Mouse (Mus musculus) lung, embryonic 14.5 days (tissue): ENCODE data around the gene Hist1h2ai. TPM values are rescaled to one million over a fixed set of nuclear protein-coding genes. Genes with fewer than 3 reads are reported as not detected.
"Not testable (repeated sequence)": the region's sequence is repeated elsewhere in the genome, so short reads cannot be mapped to it uniquely, and the experiment has no call there.

Experiments
- ATAC-seq: fragments of 200-750 bp; cut with Nextera tagmentation; 2 replicates; pipeline ENCODE4 v1.8.0; 2017; ENCODE audit warnings: mild to moderate bottlenecking, moderate TSS enrichment, moderate library complexity; ENCODE audit not compliant: insufficient read depth
- DNase-seq: peaks from one replicate; pipeline ENCODE4 v3.0.0-alpha.2; 2015
- H3K27ac ChIP-seq: fragments of 300-500 bp; sonication (generic); 2 replicates; pipeline ENCODE4 v1.5.1; 2014; ENCODE audit warnings: low read depth, mild to moderate bottlenecking, moderate library complexity
- H3K27me3 ChIP-seq: fragments of 300-500 bp; sonication (generic); 2 replicates; pipeline ENCODE4 v1.6.1; 2014; ENCODE audit warnings: low read length, control low read depth; ENCODE audit not compliant: insufficient read depth
- H3K36me3 ChIP-seq: fragments of 300-500 bp; sonication (generic); 2 replicates; pipeline ENCODE4 v1.6.1; 2014; ENCODE audit warnings: control low read depth; ENCODE audit not compliant: insufficient read depth
- H3K4me1 ChIP-seq: fragments of 300-500 bp; sonication (generic); 2 replicates; pipeline ENCODE4 v1.6.1; 2014; ENCODE audit warnings: antibody characterized with exemption, control low read depth; ENCODE audit not compliant: insufficient read depth
- H3K4me2 ChIP-seq: fragments of 300-500 bp; sonication (generic); 2 replicates; pipeline ENCODE4 v1.6.1; 2014; ENCODE audit warnings: mild to moderate bottlenecking
- H3K4me3 ChIP-seq: fragments of 300-500 bp; sonication (generic); 2 replicates; pipeline ENCODE4 v1.5.1; 2014; ENCODE audit warnings: low read depth, low read length
- H3K9ac ChIP-seq: fragments of 300-500 bp; sonication (generic); 2 replicates; pipeline ENCODE4 v1.6.1; 2014
- H3K9me3 ChIP-seq: fragments of 300-500 bp; sonication (generic); 2 replicates; pipeline ENCODE4 v1.6.1; 2016; ENCODE audit warnings: low read depth, low read length, control low read depth
- CTCF ChIP-seq: IDR thresholded peaks from 2 replicates; pipeline ENCODE4 v1.5.1; 2016; ENCODE audit warnings: antibody characterized with exemption, low read depth
- WGBS: fragments of 180-500 bp; shearing (Covaris S2); extraction: QIAGEN DNeasy Blood & Tissue Kit; methylation state at CpG from one replicate; pipeline ENCODE4 v1.1.7; 2014; 5-methylcytosine and 5-hydroxymethylcytosine counted together
- polyA plus RNA-seq: library from polyadenylated mRNA; unstranded; fragments of >200 nt; fragmentation: Nextera tagmentation; extraction: Ambion mirVana; gene quantifications from 2 replicates; pipeline ENCODE4 v1.2.1, GENCODE M21; 2014

Hist1h2ai gene
- polyA plus RNA-seq, 1 experiment from 2014 or later, result 42.9 TPM

DNA sequence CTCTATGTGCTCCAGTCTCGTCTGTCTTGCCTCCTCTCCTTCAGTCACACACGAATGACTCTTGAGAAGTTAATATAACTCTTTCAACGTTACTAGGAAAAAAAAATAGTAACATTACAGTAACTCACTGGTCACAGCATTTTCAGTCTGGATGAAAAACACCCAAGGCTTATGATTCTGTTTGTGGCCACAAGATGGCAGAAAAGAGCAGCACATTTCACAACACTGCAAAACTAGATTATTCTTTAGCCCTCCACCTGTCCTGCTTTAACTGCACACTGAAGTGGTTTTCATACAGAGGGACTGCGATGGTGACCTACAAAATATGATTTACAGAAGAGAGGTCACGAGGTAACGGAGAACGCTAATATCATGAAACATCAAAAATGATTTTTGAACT lies 1.5 kb upstream of the Hist1h2ai start:
- Histone ChIP-seq H3K9me3 (no peaks in the 10 kb centered on the region), H3K9ac (peak overlapping the region; percentile 55), H3K4me3 (peak overlapping the region; percentile 33), H3K27me3 (no peaks in the 10 kb centered on the region), H3K36me3 (no peaks in the 10 kb centered on the region), H3K27ac (peak overlapping the region; percentile 98), H3K4me2 (peak overlapping the region; percentile 86), H3K4me1 (peaks cover 4% of the 10 kb centered on the region)
- ATAC-seq (no peak), DNase-seq (peak; percentile 90)
- under 1% methylated on average over 7 of the region's 7 CpGs for WGBS
- peak; percentile 86 for TF ChIP-seq CTCF

DNA sequence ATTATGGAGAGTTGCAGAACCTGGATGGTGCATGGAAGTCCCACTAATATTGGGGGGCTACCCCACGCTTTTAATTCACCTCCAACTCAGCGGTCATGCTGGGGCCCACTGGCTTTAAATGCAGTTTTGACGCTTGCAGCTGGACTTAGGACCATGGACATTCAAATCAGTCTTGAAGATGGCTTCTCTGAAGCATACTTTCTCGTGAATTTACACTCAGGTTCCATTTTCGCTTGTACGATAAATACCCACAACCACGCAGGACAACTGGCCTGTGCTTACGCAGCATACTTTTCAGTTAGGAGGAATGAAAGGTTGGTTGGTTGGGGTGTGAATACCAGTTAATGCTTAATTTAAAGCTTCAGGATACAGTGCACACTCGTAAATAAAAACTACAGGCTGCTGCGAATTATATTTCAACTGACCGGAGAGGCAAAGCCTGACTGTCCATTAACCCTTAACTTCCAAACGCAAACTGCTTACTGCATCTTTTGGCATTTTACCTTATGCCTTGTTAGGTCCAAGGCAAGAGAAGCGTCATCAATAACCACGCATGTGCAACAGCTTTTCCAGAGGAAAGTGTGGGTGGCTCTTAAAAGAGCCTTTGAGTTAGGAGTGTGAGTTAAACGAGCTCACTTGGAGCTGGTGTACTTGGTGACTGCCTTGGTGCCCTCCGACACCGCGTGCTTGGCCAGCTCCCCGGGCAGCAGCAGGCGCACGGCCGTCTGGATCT lies 925 bp upstream of the Hist1h2ai start:
- TF ChIP-seq CTCF, result no peak
- ATAC-seq, result no peak
- DNase-seq, result peak; percentile 64
- Histone ChIP-seq H3K27ac (peak overlapping the region; percentile 98), H3K9me3 (no peaks in the 10 kb centered on the region), H3K36me3 (no peaks in the 10 kb centered on the region), H3K4me2 (peak overlapping the region; percentile 86), H3K4me1 (peaks cover 4% of the 10 kb centered on the region), H3K9ac (peak overlapping the region; percentile 55), H3K4me3 (peak overlapping the region; percentile 33), H3K27me3 (no peaks in the 10 kb centered on the region)
- WGBS, result under 1% methylated on average over 19 of the region's 22 CpGs

DNA sequence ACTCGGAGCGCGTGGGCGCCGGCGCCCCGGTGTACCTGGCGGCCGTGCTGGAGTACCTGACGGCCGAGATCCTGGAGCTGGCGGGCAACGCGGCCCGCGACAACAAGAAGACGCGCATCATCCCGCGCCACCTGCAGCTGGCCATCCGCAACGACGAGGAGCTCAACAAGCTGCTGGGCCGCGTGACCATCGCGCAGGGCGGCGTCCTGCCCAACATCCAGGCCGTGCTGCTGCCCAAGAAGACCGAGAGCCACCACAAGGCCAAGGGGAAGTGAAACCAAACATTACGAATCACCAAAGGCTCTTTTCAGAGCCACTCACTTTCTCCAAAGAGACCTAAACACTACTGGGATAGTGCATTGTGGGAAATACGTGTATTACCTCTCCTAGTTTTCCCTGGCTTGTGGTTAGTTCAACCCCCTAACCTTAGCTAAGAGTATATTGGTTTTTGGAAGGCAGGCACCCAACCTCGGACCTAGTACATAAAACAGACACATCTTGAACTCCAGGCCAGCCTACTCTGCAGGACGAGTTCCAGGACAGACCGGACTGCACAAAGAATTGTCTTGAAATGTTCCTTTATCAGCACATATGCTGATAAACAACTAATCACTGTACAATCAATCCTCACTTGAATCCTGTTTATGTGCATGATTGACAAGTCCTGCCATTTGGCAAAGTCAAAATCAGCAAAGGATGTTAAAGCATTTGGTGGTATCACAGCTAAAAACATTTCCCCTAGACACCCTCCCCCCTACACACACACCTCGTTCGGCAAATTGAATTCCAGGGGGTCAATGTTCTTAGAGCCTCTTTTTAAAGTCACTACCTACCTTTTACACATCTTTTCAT lies 544 bp downstream of the Hist1h2ai start:
- under 1% methylated on average over 9 of the region's 38 CpGs for WGBS
- ATAC-seq, result peak; percentile 4; the same call in 1 of the 2 replicates
- H3K4me2 ChIP-seq, result peak overlapping the region; percentile 86
- not testable (repeated sequence) for H3K4me1 ChIP-seq, H3K27me3 ChIP-seq, H3K9me3 ChIP-seq, H3K36me3 ChIP-seq
- H3K27ac ChIP-seq, result peak overlapping the region; percentile 98
- H3K9ac ChIP-seq, result peak overlapping the region; percentile 81
- DNase-seq, result peak; percentile 76
- peak overlapping the region; percentile 47 for H3K4me3 ChIP-seq

DNA sequence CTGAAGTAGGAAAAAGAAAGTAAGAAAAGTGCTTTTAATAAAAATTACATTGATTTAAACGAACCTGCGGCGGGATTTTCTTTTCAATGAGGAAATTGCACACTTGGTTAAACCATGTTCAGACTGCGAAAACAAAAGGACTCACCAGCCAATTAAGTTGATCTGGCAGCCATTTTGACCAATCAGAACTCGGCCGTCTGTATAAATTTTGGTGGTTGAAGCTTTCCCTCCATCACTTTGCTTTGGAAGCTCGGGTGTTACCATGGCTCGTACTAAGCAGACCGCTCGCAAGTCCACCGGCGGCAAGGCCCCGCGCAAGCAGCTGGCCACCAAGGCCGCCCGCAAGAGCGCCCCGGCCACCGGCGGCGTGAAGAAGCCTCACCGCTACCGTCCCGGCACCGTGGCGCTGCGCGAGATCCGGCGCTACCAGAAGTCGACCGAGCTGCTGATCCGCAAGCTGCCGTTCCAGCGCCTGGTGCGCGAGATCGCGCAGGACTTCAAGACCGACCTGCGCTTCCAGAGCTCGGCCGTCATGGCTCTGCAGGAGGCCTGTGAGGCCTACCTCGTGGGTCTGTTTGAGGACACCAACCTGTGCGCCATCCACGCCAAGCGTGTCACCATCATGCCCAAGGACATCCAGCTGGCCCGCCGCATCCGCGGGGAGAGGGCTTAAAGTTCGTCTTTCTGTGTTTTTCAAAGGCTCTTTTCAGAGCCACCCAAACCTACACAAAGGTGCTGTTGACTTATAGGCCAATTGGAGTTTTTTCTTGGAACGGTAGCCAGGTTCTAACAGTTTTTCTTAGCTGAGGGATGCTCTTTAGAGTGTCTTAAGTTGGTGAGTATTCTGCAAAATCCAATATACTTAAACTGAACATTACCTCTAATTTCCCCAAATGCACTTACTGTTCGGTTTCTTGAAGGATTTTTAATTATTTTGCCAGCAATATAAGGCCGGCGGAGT lies 1.5 kb downstream of the Hist1h2ai start, which contains the start of gene Hist1h3h:
Gene Hist1h3h (plus strand): TSS at position 263 of the 961 bp plus-strand sequence.
- H3K9me3 ChIP-seq, H3K27me3 ChIP-seq, H3K36me3 ChIP-seq, H3K4me1 ChIP-seq: not testable (repeated sequence)
- H3K9ac ChIP-seq, result peak within 1 kb of the TSS; percentile 81
- DNase-seq (peak; percentile 98), ATAC-seq (peak; percentile 31)
- peak within 1 kb of the TSS; percentile 47 for H3K4me3 ChIP-seq
- peak within 1 kb of the TSS; percentile 86 for H3K4me2 ChIP-seq
- WGBS, result under 1% methylated on average over 26 of the region's 56 CpGs
- H3K27ac ChIP-seq, result peak within 1 kb of the TSS; percentile 98

DNA sequence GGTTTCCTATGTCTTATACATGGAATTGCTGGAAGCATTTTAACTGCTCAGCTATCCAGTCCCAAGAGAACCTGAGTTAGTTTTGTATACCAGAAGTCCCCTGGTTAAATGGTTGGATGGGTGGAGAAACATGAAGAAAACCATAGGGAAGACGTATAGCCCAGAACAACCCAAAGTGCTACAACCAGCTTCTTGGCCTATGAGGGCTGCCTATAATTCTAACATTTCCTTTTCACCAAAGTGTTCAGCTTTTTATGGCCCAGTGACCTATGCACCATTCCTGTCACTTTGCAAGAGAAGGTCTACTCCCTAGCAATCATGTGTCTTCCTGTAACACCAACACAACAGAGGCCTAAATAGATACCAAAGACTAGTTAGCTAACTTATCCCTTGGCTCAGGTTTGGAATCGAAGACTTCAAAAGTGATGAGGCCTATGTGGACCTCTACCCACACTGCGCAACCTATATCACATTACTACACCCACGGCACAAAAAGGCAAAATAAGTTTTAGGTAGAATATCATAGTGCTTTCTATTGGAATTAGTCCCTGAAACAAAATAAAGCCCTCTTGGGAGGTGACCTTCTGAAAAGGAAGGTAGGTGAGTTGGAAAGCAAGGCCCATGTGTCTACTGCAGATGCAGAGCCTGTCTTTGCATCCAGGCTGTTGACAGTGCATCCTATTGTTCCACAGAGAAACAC lies 2.3 kb downstream of the Hist1h2ai start:
- ATAC-seq (no peak), DNase-seq (peak; percentile 57)
- no peak for TF ChIP-seq CTCF
- 46% methylated on average over 4 of the region's 4 CpGs for WGBS
- Histone ChIP-seq H3K9ac (peak overlapping the region; percentile 80), H3K4me2 (peak overlapping the region; percentile 83), H3K27ac (peak overlapping the region; percentile 96), H3K27me3 (no peaks in the 10 kb centered on the region), H3K4me3 (peak overlapping the region; percentile 47), H3K4me1 (peaks cover 8% of the 10 kb centered on the region), H3K36me3 (no peaks in the 10 kb centered on the region), H3K9me3 (no peaks in the 10 kb centered on the region)

DNA sequence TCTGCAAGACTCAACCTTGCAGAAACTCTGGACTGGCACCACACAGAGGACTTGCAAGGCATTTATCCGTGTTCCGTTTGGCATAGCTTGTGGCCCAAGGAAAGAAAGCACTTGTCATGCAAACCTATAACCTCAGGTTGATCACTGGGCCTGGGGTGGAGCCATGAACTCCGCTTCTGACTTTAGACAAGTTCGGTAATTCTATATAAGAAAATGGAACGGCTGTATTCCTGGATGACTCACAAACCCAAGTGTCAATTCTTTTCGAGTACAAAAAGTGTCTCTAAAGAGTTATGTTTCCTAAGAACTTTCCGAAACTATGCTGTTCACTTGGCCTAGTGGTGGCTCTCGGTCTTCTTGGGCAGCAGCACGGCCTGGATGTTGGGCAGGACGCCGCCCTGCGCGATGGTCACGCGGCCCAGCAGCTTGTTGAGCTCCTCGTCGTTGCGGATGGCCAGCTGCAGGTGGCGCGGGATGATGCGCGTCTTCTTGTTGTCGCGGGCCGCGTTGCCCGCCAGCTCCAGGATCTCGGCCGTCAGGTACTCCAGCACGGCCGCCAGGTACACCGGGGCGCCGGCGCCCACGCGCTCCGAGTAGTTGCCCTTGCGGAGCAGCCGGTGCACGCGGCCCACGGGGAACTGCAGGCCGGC lies 5.0 kb downstream of the Hist1h2ai start:
- under 1% methylated on average over 21 of the region's 44 CpGs for WGBS
- peak overlapping the region; percentile 69 for H3K4me2 ChIP-seq
- peak; percentile 33 for ATAC-seq
- not testable (repeated sequence) for H3K36me3 ChIP-seq, H3K9me3 ChIP-seq, H3K4me1 ChIP-seq, H3K27me3 ChIP-seq
- H3K9ac ChIP-seq, result peak overlapping the region; percentile 56
- peak; percentile 56 for DNase-seq
- peak overlapping the region; percentile 92 for H3K27ac ChIP-seq
- peak overlapping the region; percentile 34 for H3K4me3 ChIP-seq

DNA sequence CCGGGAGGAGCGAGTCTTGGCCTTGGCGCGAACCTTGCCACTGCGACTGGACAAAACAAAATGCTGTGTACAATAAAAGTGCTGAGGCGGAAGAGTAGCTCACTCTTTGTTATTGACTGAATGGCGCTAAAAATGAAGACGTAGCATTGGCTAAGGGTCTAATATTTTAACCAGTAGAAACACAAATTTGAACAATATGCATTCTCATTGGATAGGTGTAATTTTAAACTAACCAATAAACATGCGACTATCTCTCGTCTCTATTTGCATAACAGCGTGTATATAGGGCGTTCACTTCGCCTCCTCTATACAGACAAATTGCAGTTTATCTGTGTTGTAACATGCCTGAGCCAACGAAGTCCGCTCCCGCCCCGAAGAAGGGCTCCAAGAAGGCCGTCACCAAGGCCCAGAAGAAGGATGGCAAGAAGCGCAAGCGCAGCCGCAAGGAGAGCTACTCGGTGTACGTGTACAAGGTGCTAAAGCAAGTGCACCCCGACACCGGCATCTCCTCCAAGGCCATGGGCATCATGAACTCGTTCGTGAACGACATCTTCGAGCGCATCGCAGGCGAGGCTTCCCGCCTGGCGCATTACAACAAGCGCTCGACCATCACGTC lies 5.6 kb downstream of the Hist1h2ai start, which contains the start of gene Hist1h2bm:
Gene Hist1h2bm (plus strand): TSS at position 288 of the 616 bp plus-strand sequence.
- Histone ChIP-seq H3K4me3 (peak within 1 kb of the TSS; percentile 34), H3K27ac (peak within 1 kb of the TSS; percentile 92), H3K4me2 (peak within 1 kb of the TSS; percentile 69), H3K9ac (peak within 1 kb of the TSS; percentile 56)
- H3K4me1 ChIP-seq, H3K27me3 ChIP-seq, H3K36me3 ChIP-seq, H3K9me3 ChIP-seq: not testable (repeated sequence)
- DNase-seq (peak; percentile 96), ATAC-seq (peak; percentile 97)
- WGBS, result under 1% methylated on average over 36 of the region's 37 CpGs
